Mouse (Mus musculus): ENCODE measurements around the gene Ttc28.

Ttc28 gene

GRCm38 (mm10) chr5:111080601-111081000 is 201.0 kb downstream of the Ttc28 start:
- DNase-seq (ENCODE audit: low read depth in 2 of 2, low spot score in 2 of 2), result no peak

DNA sequence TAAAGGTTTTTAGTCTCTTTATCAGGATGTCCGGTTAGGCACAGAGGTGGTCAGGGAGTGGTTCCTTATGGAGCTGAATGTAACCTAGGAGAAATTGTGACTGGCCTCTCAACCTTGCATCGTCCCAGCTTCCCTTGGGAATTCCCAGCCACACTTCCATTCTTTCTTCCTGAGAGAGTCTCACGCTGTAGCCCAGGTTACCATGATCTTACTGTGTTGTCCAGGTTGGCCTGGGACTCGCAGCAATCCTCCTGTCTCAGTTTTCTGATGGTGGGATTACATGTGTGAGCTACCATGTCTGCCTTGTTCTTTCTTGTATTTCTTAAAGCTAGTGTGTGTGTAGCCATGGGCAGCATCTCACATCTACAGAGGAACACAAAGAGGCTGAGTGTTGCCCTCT is 206.2 kb downstream of the Ttc28 start:
- DNase-seq (ENCODE audit: low read depth in 2 of 2, low spot score in 2 of 2), result no peak

DNA sequence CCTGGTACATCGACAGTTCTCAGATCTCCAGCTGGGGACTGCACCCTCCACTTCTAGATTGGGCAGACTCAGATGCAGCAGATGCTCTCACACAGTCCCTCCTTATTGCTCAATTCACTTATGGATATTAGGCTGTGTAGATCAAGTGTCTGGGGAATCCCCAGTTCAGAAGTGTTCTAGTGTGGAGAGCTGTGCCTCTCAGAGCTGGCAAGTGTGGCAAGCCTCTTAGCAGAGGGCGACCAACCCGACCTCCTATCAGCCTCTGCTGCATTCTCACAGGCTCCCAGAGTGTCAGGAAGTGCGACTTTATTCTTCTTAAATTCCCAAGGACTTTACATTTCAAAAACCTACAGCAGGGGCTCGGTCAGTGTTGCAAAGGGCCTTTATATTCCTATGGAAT is 217.1 kb downstream of the Ttc28 start:
- DNase-seq (ENCODE audit: low read depth in 2 of 2, low spot score in 2 of 2), result no peak

GRCm38 (mm10) chr5:111097233-111098160 is 217.9 kb downstream of the Ttc28 start:
- no peak for DNase-seq (ENCODE audit: low read depth in 2 of 2, low spot score in 2 of 2)

DNA sequence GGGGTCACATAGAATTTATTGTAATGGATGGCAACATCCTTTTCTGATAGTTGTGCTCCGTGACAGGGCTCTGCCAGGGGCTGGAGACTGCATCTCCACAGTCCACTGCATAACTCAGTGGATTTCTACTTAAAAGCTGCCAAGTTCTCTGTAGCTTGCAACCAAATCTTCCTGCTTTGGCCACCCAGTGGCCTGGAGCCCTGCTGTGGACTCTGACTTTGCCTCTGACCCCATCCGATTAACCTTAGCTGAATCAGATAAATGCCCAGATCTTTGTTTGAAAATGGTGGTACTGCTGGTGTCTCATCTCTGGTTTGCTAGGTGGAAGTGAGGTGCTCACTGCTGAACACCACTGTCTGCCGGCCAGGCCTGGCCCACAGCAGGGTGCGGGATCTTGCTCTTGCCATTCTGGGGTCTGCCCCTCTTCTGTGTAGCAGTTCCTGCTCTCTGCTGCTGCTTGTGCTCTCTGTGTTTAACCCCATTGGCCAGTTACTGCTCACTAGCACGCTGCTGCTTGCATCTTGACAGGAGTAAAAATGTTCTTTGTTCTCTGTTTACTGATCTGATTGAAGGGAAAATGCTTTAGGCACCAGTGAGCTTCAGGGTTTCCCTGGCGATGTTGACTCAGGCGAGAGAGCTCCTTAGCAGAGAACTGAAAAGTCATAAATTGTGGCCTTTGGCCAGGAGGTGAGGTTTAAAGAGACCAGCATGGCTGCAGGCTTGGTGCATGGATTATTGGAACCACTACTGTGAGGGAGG is 219.1 kb downstream of the Ttc28 start:
- no peak for DNase-seq (ENCODE audit: low read depth in 2 of 2, low spot score in 2 of 2)

DNA sequence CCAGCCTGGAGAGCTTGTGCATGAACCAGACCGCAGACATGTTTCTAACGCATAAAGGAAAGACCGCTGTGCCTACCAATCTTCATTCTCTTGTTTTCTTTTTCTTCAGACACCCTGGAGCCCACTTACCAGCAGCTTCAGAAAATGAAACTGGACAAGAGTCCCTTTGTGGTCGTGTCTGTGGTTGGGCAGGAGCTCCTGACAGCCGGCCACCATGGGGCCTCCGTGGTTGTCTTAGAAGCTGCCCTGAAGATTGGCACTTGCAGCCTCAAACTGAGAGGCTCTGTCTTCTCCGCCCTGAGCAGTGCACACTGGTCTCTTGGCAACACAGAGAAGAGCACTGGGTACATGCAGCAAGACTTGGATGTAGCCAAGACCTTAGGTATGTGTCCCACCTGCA is 221.0 kb downstream of the Ttc28 start:
- no peak for DNase-seq (ENCODE audit: low read depth in 2 of 2, low spot score in 2 of 2)

- no peak for DNase-seq (ENCODE audit: low read depth in 2 of 2, low spot score in 2 of 2)
Observed at GRCm38 (mm10) chr5:111101383-111101932, 221.9 kb downstream of the Ttc28 start.

- DNase-seq (ENCODE audit: low read depth in 2 of 2, low spot score in 2 of 2), result no peak
Observed at GRCm38 (mm10) chr5:111104801-111105200, 225.2 kb downstream of the Ttc28 start.

DNA sequence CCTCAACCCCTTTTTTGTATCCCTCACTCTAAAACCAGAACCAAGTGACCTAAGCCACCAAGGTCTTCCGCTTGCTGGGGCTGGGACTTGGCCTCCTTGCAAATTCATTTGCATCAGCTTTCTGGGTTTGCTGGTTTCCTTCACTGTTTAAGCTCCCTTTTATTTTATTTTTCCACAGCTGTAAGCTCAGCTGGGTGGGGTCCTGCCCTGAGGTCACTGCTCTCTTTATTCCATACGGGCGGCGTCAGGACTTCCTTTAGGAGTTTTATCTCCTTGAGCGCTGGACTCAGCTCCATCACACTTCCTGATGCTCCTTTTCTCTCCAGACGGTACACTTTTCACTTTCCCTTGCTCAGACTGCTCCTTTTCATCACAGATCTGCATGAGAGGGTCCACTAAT is 231.8 kb downstream of the Ttc28 start:
- no peak for DNase-seq (ENCODE audit: low read depth in 2 of 2, low spot score in 2 of 2)

GRCm38 (mm10) chr5:111113183-111113582 is 233.6 kb downstream of the Ttc28 start:
- DNase-seq (ENCODE audit: low read depth in 2 of 2, low spot score in 2 of 2), result no peak

GRCm38 (mm10) chr5:111113694-111114375 is 234.2 kb downstream of the Ttc28 start:
- DNase-seq (ENCODE audit: low read depth in 2 of 2, low spot score in 2 of 2), result no peak

- DNase-seq (ENCODE audit: low read depth in 2 of 2, low spot score in 2 of 2), result no peak
Observed at GRCm38 (mm10) chr5:111114597-111114996, 235.0 kb downstream of the Ttc28 start.

GRCm38 (mm10) chr5:111115519-111116350 is 236.1 kb downstream of the Ttc28 start:
- DNase-seq (ENCODE audit: low read depth in 2 of 2, low spot score in 2 of 2), result no peak

GRCm38 (mm10) chr5:111119805-111120204 is 240.2 kb downstream of the Ttc28 start:
- no peak for DNase-seq (ENCODE audit: low read depth in 2 of 2, low spot score in 2 of 2)

GRCm38 (mm10) chr5:111120298-111120697 is 240.7 kb downstream of the Ttc28 start:
- no peak for DNase-seq (ENCODE audit: low read depth in 2 of 2, low spot score in 2 of 2)

GRCm38 (mm10) chr5:111120705-111121420 is 241.3 kb downstream of the Ttc28 start:
- DNase-seq (ENCODE audit: low read depth in 2 of 2, low spot score in 2 of 2), result no peak

- DNase-seq (ENCODE audit: low read depth in 2 of 2, low spot score in 2 of 2), result no peak
Observed at GRCm38 (mm10) chr5:111122332-111123049, 242.9 kb downstream of the Ttc28 start.

- no peak for DNase-seq (ENCODE audit: low read depth in 2 of 2, low spot score in 2 of 2)
Observed at GRCm38 (mm10) chr5:111123050-111123746, 243.6 kb downstream of the Ttc28 start.

Data from CD8-positive naive resting alpha-beta T cell, adult 2 months (primary cell).